Mouse (Mus musculus): Measurements from ENCODE around the gene Kalrn. TPM values are rescaled to one million over a fixed set of nuclear protein-coding genes. Genes with fewer than 3 reads are reported as not detected.
"Not testable (repeated sequence)": the region's sequence is repeated elsewhere in the genome, so short reads cannot be mapped to it uniquely, and the experiment has no call there.

Kalrn gene
- polyA plus RNA-seq, 1 experiment = 43.0 TPM

- WGBS = 85% methylated on average over 10 of the region's 10 CpGs
- no peaks in the 10 kb centered on the region for H3K36me3 ChIP-seq (ENCODE audit: control insufficient read depth, insufficient read depth, low read length)
- no peaks in the 10 kb centered on the region; the same call in 1 of the 2 replicates for H3K4me1 ChIP-seq (ENCODE audit: control insufficient read depth, insufficient read depth, insufficient read length, low read length)
- H3K4me3 ChIP-seq (ENCODE audit: low read depth, low read length) = no peak overlapping the region
- no peak overlapping the region for H3K27ac ChIP-seq (ENCODE audit: insufficient read depth, low read depth, low read length)
- H3K27me3 ChIP-seq (ENCODE audit: control insufficient read depth, insufficient read depth, low read length) = no peaks in the 10 kb centered on the region
- no peak for TF ChIP-seq POLR2A (IDR thresholded peaks at IDR 0.05; ENCODE audit: low read depth, low read length)
- TF ChIP-seq CTCF (IDR thresholded peaks at IDR 0.05; ENCODE audit: extremely low read depth, insufficient read length, insufficient replicate concordance, low read depth, low read length) = no peak
Measured at GRCm38 (mm10) chr16:34314071-34314470, 259.3 kb downstream of the Kalrn start.

GRCm38 (mm10) chr16:34311577-34311976 is 261.8 kb downstream of the Kalrn start:
- H3K27ac ChIP-seq (ENCODE audit: insufficient read depth, low read depth, low read length) = no peak overlapping the region
- peaks cover 8% of the 10 kb centered on the region for H3K4me1 ChIP-seq (ENCODE audit: control insufficient read depth, insufficient read depth, insufficient read length, low read length)
- 85% methylated on average over 1 of the region's 1 CpGs for WGBS
- no peaks in the 10 kb centered on the region for H3K27me3 ChIP-seq (ENCODE audit: control insufficient read depth, insufficient read depth, low read length)
- no peak overlapping the region for H3K4me3 ChIP-seq (ENCODE audit: low read depth, low read length)
- no peak for TF ChIP-seq POLR2A (IDR thresholded peaks at IDR 0.05; ENCODE audit: low read depth, low read length)
- no peak for TF ChIP-seq CTCF (IDR thresholded peaks at IDR 0.05; ENCODE audit: extremely low read depth, insufficient read length, insufficient replicate concordance, low read depth, low read length)
- H3K36me3 ChIP-seq (ENCODE audit: control insufficient read depth, insufficient read depth, low read length) = no peaks in the 10 kb centered on the region

GRCm38 (mm10) chr16:34310363-34310762 is 263.0 kb downstream of the Kalrn start:
- WGBS = 93% methylated on average over 8 of the region's 8 CpGs
- Histone ChIP-seq H3K27me3 (ENCODE audit: control insufficient read depth, insufficient read depth, low read length) (no peaks in the 10 kb centered on the region), H3K36me3 (ENCODE audit: control insufficient read depth, insufficient read depth, low read length) (no peaks in the 10 kb centered on the region), H3K4me1 (ENCODE audit: control insufficient read depth, insufficient read depth, insufficient read length, low read length) (peaks cover 8% of the 10 kb centered on the region), H3K4me3 (ENCODE audit: low read depth, low read length) (no peak overlapping the region), H3K27ac (ENCODE audit: insufficient read depth, low read depth, low read length) (no peak overlapping the region)
- TF ChIP-seq POLR2A (IDR thresholded peaks at IDR 0.05; ENCODE audit: low read depth, low read length) = no peak
- TF ChIP-seq CTCF (IDR thresholded peaks at IDR 0.05; ENCODE audit: extremely low read depth, insufficient read length, insufficient replicate concordance, low read depth, low read length) = no peak

- Histone ChIP-seq H3K27ac (ENCODE audit: insufficient read depth, low read depth, low read length) (no peak overlapping the region), H3K36me3 (ENCODE audit: control insufficient read depth, insufficient read depth, low read length) (no peaks in the 10 kb centered on the region), H3K4me3 (ENCODE audit: low read depth, low read length) (no peak overlapping the region), H3K4me1 (ENCODE audit: control insufficient read depth, insufficient read depth, insufficient read length, low read length) (peaks cover 8% of the 10 kb centered on the region), H3K27me3 (ENCODE audit: control insufficient read depth, insufficient read depth, low read length) (no peaks in the 10 kb centered on the region)
- TF ChIP-seq CTCF (IDR thresholded peaks at IDR 0.05; ENCODE audit: extremely low read depth, insufficient read length, insufficient replicate concordance, low read depth, low read length) (no peak), POLR2A (IDR thresholded peaks at IDR 0.05; ENCODE audit: low read depth, low read length) (no peak)
- 82% methylated on average over 1 of the region's 1 CpGs for WGBS
Measured at GRCm38 (mm10) chr16:34308324-34308723, 265.0 kb downstream of the Kalrn start.

GRCm38 (mm10) chr16:34307458-34307857 is 265.9 kb downstream of the Kalrn start:
- H3K27me3 ChIP-seq (ENCODE audit: control insufficient read depth, insufficient read depth, low read length) = no peaks in the 10 kb centered on the region
- TF ChIP-seq CTCF (IDR thresholded peaks at IDR 0.05; ENCODE audit: extremely low read depth, insufficient read length, insufficient replicate concordance, low read depth, low read length) (no peak), POLR2A (IDR thresholded peaks at IDR 0.05; ENCODE audit: low read depth, low read length) (no peak)
- WGBS = 58% methylated on average over 9 of the region's 9 CpGs
- H3K36me3 ChIP-seq (ENCODE audit: control insufficient read depth, insufficient read depth, low read length) = no peaks in the 10 kb centered on the region
- no peak overlapping the region for H3K4me3 ChIP-seq (ENCODE audit: low read depth, low read length)
- H3K4me1 ChIP-seq (ENCODE audit: control insufficient read depth, insufficient read depth, insufficient read length, low read length) = peaks cover 8% of the 10 kb centered on the region
- H3K27ac ChIP-seq (ENCODE audit: insufficient read depth, low read depth, low read length) = no peak overlapping the region

- TF ChIP-seq POLR2A (IDR thresholded peaks at IDR 0.05; ENCODE audit: low read depth, low read length) (no peak), CTCF (IDR thresholded peaks at IDR 0.05; ENCODE audit: extremely low read depth, insufficient read length, insufficient replicate concordance, low read depth, low read length) (no peak)
- 71% methylated on average over 4 of the region's 4 CpGs for WGBS
Measured at GRCm38 (mm10) chr16:34305586-34305985, 267.7 kb downstream of the Kalrn start.

GRCm38 (mm10) chr16:34303818-34304217 is 269.5 kb downstream of the Kalrn start:
- not testable (repeated sequence) for H3K27ac ChIP-seq (ENCODE audit: insufficient read depth, low read depth, low read length); H3K4me3 ChIP-seq (ENCODE audit: low read depth, low read length)
- 60% methylated on average over 4 of the region's 4 CpGs for WGBS

More at GRCm38 (mm10) chr16:34305586-34305985, 267.7 kb downstream of the Kalrn start:
- Histone ChIP-seq H3K4me3 (ENCODE audit: low read depth, low read length) (no peak overlapping the region), H3K36me3 (ENCODE audit: control insufficient read depth, insufficient read depth, low read length) (no peaks in the 10 kb centered on the region), H3K27ac (ENCODE audit: insufficient read depth, low read depth, low read length) (no peak overlapping the region), H3K27me3 (ENCODE audit: control insufficient read depth, insufficient read depth, low read length) (no peaks in the 10 kb centered on the region), H3K4me1 (ENCODE audit: control insufficient read depth, insufficient read depth, insufficient read length, low read length) (peaks cover 8% of the 10 kb centered on the region)

GRCm38 (mm10) chr16:34302503-34302902 is 270.8 kb downstream of the Kalrn start:
- TF ChIP-seq POLR2A (IDR thresholded peaks at IDR 0.05; ENCODE audit: low read depth, low read length) (no peak), CTCF (IDR thresholded peaks at IDR 0.05; ENCODE audit: extremely low read depth, insufficient read length, insufficient replicate concordance, low read depth, low read length) (no peak)
- 37% methylated on average over 1 of the region's 1 CpGs for WGBS
- Histone ChIP-seq H3K4me1 (ENCODE audit: control insufficient read depth, insufficient read depth, insufficient read length, low read length) (peaks cover 6% of the 10 kb centered on the region), H3K27ac (ENCODE audit: insufficient read depth, low read depth, low read length) (no peak overlapping the region), H3K27me3 (ENCODE audit: control insufficient read depth, insufficient read depth, low read length) (no peaks in the 10 kb centered on the region), H3K4me3 (ENCODE audit: low read depth, low read length) (no peak overlapping the region), H3K36me3 (ENCODE audit: control insufficient read depth, insufficient read depth, low read length) (no peaks in the 10 kb centered on the region)

More at GRCm38 (mm10) chr16:34303818-34304217, 269.5 kb downstream of the Kalrn start:
- not testable (repeated sequence) for H3K36me3 ChIP-seq (ENCODE audit: control insufficient read depth, insufficient read depth, low read length); H3K27me3 ChIP-seq (ENCODE audit: control insufficient read depth, insufficient read depth, low read length)
- H3K4me1 ChIP-seq (ENCODE audit: control insufficient read depth, insufficient read depth, insufficient read length, low read length) = peaks cover 11% of the 10 kb centered on the region
